Mouse (Mus musculus) embryo, embryonic 10 days (tissue): ENCODE results near the gene Cflar.
"Not testable (repeated sequence)": the region's sequence is repeated elsewhere in the genome, so short reads cannot be mapped to it uniquely, and the experiment has no call there.

Experiments used
- DNase-seq: peaks from one replicate; pipeline ENCODE4 v3.0.0-alpha.2; 2015; ENCODE audit warnings: low spot score

Gene Cflar

DNA sequence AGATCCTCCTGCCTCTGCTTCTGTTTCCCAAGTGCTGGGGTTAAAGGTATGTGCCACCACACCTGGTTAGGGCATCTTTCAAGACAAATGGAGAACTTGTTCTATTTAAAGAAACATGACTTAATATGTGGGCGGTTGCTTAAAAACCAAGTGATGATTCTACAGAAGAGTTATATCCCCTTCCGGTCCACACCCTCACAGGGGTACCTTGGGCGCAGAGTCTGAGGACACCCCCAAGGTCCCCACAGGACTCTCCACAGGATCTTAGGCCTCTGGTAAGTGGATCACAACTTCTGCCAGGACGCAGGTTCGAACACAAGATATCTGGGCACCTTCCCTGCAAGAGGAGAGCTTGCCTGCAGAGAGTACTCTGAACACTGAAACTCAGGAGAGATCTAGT is 64.1 kb downstream of the Cflar start:
- no peak for DNase-seq

DNA sequence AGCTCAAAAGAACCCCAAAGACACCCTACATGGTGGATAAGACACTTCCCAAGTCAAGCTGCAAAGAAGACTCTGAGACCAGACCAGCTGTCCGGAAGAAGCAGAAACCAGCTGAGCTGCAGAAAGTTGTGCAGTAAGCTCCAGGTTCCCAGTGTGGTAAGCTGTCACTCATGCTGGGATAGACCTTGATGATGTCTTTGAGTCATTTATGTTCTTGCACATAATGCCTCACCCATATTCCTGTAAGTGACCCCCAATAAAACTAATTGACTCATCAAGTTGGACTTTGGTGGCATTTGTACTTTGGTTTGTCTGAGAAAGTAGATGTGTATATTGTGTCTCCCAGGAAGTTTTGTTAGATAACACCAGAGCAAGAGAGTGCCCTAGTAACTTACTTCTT is 66.3 kb downstream of the Cflar start:
- DNase-seq = no peak

- no peak for DNase-seq
These were observed 66.9 kb downstream of the Cflar start for GRCm38 (mm10) chr1:58778226-58778625.

DNA sequence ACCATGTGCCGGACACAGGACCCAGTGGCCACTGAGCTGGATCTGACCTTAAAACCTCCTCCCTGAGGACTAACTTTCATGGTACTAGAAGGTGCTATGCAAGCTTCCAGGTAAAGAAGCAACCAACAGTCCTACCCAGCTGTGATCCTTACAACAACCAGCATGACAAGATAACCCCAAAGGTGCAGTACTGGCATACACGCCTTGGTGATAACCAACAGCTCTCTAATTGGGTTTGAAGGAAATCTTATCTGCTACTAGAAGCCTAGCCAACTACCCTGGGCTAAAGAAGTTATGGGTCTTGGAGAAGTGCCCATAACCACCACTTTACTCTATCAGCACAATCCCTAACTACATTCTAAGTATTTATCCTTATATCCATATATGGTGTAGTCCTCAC is 75.0 kb downstream of the Cflar start:
- DNase-seq = no peak

DNA sequence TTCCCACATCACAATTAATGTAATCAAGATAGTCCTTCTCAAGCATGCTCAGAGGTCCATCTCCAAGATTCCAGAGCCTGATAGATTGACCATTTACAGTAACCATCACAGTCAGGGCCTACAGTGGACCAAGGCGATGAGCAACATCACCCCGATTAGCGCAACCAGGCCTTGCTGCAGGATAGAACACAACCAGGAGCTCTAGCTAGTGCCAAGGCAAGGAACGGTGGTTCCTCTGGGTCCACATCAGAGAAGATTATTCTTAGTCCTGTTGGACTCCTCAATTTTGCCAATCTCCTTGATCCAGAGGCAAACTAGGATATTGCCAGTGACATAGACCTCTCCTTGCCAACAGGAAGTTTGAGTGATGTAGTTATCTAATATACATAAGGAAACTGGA is 77.1 kb downstream of the Cflar start:
- no peak for DNase-seq

DNA sequence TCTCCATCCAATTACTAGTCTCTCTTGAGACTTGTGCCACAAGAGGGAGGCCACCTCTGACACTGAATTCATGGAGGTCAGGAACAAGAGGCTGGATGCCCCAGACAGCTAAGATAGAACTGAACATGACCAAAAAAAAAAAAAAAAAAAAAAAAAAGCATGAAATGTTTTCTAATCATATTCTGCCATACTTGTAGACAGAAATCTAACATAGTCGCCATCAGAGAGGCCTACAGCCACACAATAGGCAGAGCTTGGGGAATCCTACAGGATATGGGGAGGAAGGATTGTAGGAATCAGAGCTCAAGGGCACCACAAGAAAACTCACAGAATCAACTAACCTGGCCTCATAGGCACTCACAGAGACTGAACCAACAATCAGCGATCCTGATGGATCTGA is 83.4 kb downstream of the Cflar start:
- no peak for DNase-seq

DNA sequence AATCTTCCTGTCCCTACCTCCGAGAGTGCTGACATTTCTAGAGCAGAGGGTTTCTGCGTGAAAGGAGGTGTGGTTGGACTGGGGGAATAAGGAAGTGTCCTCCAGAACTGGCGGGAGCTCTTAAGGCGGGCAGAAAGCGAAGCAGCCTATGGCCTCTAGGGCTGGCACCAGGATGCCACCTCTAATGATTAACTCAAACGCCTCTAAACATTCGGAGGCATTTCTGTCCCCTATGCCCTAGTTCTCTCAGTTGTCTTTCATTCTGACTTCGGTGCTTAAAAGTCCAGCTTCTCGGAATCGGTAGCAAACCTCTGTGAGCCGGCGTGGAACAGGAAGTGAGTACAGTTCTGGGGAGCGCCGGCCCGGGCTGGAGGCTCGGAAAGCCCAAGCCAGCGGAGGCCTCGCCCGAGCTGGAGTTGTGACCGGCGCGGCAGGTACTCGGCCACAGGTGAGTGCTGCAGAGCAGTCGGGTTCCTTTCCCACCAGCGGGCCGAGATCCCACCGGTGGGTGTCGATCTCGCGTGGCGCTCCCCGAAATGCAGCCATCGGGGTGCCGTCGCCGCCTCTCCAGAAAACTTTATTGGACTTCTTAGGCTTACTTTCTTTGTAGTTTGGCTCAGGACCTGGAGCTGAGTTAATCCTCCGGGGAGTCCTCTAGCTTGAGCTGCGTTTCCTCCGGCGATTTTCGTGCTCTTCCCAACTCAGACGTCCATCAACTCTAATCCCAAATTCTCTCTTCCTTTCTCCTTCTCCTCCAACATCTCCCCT is 84.2 kb downstream of the Cflar start, which contains the start of gene Casp8:
Casp8 (plus strand) TSS at position 84 of the 768 bp plus-strand sequence.
- DNase-seq = peak; percentile 58

DNA sequence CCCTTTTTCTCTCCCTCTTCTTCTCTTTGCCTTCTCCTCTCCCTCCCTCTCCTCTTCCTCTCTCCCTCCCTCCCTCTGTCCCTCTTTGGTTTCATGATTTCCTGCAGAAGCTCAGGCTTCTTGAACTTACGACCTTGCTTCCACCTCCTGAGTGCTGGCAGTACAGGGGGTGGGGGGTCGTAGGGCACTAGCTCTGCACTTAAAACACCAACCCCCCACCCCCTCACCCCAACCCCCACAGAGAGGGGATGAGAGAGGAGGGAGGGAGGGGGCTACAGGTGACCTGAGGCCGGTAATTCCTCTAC is 84.7 kb downstream of the Cflar start:
- DNase-seq = no peak

DNA sequence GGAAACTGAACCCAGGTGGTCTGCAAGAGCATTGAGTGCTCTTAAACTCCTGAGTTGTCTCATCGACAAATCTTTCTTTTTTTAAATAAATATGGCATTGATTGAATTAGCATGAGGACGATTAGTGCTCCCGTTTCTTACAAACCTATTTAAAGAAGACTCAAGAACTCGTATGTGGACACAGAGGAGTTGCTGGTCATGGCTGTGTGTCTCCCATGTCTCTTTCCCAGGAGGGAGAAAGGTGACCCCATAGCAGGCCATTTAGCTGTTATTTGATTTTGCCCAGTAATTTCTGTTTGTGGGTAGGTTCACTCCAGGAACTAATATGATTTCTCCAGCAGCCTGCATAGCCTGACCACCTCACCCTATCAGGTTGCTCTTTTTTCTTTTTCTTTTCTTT is 85.5 kb downstream of the Cflar start:
- DNase-seq = no peak

DNA sequence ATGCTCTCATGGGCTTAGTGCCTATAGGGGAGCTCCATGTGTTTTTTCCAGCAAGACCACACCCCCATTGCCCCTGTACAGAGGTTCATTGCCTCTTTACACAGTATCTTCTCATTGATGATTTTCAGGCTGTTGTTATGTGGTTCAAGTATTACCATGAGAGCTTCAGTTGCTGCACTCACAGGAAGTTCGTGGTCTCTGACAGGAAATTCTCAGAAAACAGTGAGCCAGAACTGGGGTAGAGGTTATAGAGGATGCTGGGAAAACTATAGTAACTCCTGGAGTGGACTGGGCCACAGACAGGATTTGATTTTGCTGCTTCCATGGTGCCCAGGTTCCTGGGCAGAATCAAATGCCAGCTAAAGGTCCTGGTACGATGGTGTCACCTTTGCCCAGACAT is 86.1 kb downstream of the Cflar start:
- no peak for DNase-seq

DNA sequence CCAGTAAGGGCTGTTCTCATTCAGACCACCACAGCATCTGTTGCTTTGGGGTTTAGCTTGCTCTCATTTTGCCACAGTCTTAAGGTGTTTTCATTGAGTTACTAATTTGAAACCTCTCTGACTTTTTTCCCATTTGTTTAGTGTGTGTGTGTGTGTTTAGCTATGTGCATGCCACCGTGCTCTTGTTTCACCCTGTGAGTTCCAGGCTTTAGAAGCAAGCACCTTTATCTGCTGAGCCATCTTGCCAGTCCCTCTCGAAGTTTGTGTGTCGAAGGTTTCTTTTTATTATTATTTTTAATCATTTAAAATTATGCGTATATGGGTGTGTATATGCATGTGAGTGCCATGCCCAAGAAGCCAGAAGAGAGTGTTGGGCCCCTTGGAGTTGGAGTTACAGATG is 87.6 kb downstream of the Cflar start:
- no peak for DNase-seq

DNA sequence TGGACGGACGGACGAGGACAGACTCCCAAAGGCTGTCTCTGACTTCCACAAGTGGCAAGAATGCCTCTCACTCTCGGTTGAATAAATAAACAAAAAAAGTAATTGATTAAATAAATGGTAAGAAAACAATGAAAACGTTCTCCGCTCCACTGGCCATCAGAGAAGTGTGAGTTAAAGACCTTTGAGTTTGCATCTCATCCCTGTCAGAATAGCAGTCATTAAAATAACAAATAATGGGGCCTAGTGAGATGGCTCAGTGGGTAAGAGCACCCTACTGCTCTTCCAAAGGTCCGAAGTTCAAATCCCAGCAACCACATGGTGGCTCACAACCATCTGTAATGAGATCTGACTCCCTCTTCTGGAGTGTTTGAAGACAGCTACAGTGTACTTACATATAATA is 89.3 kb downstream of the Cflar start:
- DNase-seq = not testable (repeated sequence)

DNA sequence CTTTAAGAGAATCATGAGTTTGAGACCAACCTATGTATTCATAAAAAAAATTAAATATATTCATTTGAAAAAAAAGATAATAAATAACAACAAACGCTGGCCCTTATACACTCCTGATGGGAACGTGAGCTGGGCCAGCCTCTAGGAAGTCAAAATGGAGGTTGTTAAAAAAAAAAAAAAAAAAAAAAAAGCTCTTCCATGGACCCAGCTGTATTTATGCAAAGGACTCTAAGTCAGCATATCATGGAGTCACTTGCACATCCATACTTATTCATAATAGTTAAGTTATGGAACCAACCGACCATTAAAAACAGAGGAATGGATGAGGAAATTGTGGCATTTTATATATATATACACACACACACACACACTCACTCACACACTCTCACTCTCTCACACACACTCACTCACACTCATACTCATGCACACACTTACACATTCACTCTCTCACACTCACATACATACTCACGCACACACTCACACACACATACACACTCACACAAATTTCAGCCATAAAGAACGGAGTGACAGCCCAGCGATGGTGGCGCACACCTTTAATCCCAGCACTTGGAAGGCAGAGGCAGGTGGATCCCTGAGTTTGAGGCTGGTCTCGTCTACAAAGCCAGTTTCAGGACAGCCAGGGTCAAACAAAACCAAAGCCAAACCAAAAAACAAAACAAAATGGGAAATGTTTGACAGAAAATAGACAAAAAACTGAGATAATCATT is 90.4 kb downstream of the Cflar start:
- no peak for DNase-seq

DNA sequence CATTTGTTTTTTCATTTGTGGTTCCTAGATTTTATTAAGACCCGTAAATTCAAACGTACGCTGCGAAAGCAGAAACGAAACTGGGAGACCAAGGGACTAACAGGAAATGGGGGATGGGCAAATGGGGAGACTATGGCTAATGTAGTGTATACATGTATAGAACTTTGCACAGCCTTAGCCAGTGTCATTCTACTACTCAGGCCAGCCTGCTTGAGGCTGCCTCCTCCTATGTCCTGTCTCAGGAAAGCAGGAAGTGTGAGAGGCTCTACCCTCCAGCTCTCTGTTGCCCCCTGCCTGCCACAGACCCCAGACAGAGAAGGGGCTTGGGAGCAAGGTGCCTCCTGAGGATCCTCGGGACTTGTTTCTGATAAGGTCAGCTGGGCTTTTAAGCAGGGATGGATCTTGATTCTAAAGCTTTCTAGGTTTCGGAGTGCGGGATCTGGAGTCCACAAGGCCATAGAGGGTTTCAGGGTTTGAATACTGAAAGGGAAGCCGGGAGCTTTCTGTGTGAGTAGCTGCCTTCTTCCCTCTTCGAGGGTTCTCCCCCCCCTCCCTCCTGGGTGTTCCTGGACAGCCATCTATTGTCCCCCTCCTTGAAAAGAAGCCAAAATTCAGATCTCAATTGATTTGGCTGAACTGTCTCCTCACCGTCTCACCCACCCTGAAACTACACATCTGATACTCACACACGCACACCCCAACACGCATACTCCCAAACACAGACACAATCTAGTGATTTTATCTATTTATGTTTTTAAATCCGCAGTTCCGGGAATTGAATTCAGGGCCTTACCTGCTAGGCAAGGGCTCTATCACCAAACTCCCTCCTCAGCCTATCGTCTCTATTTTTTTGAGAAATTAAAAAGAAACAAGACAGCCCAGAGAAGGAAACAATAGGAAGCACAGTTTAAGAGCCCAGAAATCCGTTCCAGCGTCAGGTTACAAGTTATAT is 91.3 kb downstream of the Cflar start:
- DNase-seq = no peak

- no peak for DNase-seq
These were observed 92.2 kb downstream of the Cflar start for GRCm38 (mm10) chr1:58803531-58803930.

DNA sequence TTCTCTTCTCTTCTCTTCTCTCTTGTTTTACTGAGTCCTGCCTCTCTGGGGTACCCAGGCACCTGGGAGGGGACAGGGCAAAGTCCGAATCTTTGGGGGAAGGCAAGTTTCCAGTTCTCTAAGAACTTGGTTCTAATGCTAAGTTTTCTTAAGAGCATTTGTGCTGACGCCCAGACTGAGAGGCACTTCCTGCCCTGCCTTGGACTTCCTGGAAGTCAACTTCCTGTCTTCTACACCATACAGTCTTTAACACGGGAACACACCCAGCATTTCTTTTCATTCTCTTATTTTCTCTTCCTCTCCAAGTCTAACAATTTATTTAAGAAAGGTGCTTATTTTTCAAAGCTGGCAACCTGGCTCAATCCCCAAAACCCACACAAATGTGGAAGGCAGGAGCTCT is 95.3 kb downstream of the Cflar start:
- DNase-seq = no peak
